Mouse (Mus musculus) brain, embryonic 18.5 days (tissue): ENCODE measurements around the gene Tmem184b.
A peak's percentile ranks its signal among the peaks of the same experiment; 100 is the strongest.

Experiments
- DNase-seq: peaks from one replicate; pipeline ENCODE4 v3.0.0-alpha.2; 2012; ENCODE audit warnings: low read depth, low spot score

Gene Tmem184b

GRCm38 (mm10) chr15:79402836-79403762 lies at the start of gene Tmem184b:
Gene Tmem184b, minus strand, starts transcription at chr15:79403569.
- DNase-seq, result peak; percentile 59

- no peak for DNase-seq
These were observed 44.7 kb upstream of the Tmem184b start for GRCm38 (mm10) chr15:79448041-79448440.

GRCm38 (mm10) chr15:79445786-79446654 lies 42.7 kb upstream of the Tmem184b start:
- DNase-seq, result no peak

GRCm38 (mm10) chr15:79443856-79444410 lies 40.6 kb upstream of the Tmem184b start:
- no peak for DNase-seq

- no peak for DNase-seq
These were observed 39.7 kb upstream of the Tmem184b start for GRCm38 (mm10) chr15:79442961-79443518.

- no peak for DNase-seq
These were observed 38.9 kb upstream of the Tmem184b start for GRCm38 (mm10) chr15:79442257-79442611.

- DNase-seq, result peak; percentile 49
These were observed 38.2 kb upstream of the Tmem184b start for GRCm38 (mm10) chr15:79441331-79442256.

- no peak for DNase-seq
These were observed 37.4 kb upstream of the Tmem184b start for GRCm38 (mm10) chr15:79440651-79441330.

- DNase-seq, result no peak
These were observed 36.9 kb upstream of the Tmem184b start for GRCm38 (mm10) chr15:79440223-79440622.

GRCm38 (mm10) chr15:79439386-79439785 lies 36.0 kb upstream of the Tmem184b start:
- no peak for DNase-seq

- no peak for DNase-seq
These were observed 35.4 kb upstream of the Tmem184b start for GRCm38 (mm10) chr15:79438816-79439215.

- no peak for DNase-seq
These were observed 34.9 kb upstream of the Tmem184b start for GRCm38 (mm10) chr15:79438209-79438810.

GRCm38 (mm10) chr15:79437541-79438208 lies 34.3 kb upstream of the Tmem184b start:
- no peak for DNase-seq

- DNase-seq, result no peak
These were observed 33.1 kb upstream of the Tmem184b start for GRCm38 (mm10) chr15:79436481-79436921.

GRCm38 (mm10) chr15:79435191-79435671 lies 31.9 kb upstream of the Tmem184b start:
- no peak for DNase-seq

GRCm38 (mm10) chr15:79432892-79433291 lies 29.5 kb upstream of the Tmem184b start:
- no peak for DNase-seq

- no peak for DNase-seq
These were observed 29.0 kb upstream of the Tmem184b start for GRCm38 (mm10) chr15:79432328-79432727.

- no peak for DNase-seq
These were observed 28.6 kb upstream of the Tmem184b start for GRCm38 (mm10) chr15:79431925-79432324.

- no peak for DNase-seq
These were observed 27.2 kb upstream of the Tmem184b start for GRCm38 (mm10) chr15:79430461-79431000.
